Mouse (Mus musculus): Measurements from ENCODE around the gene Fam53b. TPM values are rescaled to one million over a fixed set of nuclear protein-coding genes. Genes with fewer than 3 reads are reported as not detected.

Gene Fam53b
- polyA plus RNA-seq, 1 experiment: 14.8 TPM

DNA sequence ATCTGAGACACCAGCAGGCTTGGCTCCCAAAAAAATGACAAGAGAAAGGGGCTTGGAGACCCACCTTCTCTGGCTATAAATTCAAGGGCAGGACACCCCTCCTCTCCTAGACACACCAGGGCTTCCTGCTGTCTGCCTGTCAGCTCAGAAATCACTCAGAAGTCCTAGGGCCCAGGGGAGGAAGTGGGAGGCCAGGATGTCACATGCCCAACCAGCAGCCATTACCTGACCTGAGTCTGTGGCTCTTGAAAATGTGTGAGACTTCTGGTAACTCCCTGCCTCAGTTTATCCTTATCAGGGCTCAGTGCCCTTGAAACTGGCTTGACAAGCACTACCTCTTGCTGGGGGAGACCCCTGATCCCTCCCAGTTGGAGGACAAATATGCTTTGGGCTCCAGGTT is 114.0 kb downstream of the Fam53b start:
- no peak for TF ChIP-seq POLR2A (IDR thresholded peaks at IDR 0.05; ENCODE audit: borderline replicate concordance, extremely low read depth, insufficient read depth, insufficient read length, poor library complexity, severe bottlenecking)
- no peak for TF ChIP-seq CTCF (IDR thresholded peaks at IDR 0.05; ENCODE audit: borderline replicate concordance, extremely low read depth, insufficient read depth, insufficient read length)
- DNase-seq (ENCODE audit: low read depth): no peak

DNA sequence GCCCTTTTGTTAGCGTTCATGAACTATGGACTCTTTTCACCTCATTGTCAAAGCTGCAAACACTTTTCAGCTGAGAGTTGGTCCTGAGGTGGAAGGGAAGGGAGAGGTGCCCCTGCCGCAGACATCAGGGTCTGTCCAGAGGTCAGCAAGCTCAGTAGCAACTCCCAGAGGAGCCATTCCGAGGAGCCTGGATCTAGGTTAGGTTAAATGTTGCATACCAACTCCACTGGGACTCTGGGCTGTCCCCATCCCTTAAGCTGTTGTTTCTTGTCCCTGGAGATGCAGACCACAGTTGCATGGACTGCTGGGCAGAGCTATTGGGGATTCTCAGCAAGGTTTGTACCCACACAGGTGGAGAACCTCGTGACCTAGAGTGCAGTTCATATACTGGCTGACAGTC is 114.5 kb downstream of the Fam53b start:
- no peak for DNase-seq (ENCODE audit: low read depth)
- TF ChIP-seq CTCF (IDR thresholded peaks at IDR 0.05; ENCODE audit: borderline replicate concordance, extremely low read depth, insufficient read depth, insufficient read length) (no peak), POLR2A (IDR thresholded peaks at IDR 0.05; ENCODE audit: borderline replicate concordance, extremely low read depth, insufficient read depth, insufficient read length, poor library complexity, severe bottlenecking) (no peak)

DNA sequence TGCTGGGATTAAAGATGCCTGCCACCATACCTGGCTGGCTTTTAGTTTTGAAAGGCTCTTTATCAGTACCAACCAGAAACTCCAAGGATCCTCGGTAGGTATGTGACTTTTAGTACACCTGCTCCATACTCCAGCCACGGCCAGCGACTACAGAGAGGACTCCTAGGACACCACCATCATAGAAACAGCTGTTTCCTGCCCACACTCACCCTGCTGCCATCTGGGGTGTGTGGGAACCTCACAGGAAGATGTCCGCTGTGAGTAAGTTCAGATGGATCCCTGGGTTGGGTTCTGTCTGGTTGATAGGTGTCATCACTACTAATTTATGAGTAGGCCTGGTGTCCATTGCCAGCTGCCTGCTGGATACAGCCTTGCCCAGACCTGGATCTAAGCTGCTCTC is 114.9 kb downstream of the Fam53b start:
- TF ChIP-seq POLR2A (IDR thresholded peaks at IDR 0.05; ENCODE audit: borderline replicate concordance, extremely low read depth, insufficient read depth, insufficient read length, poor library complexity, severe bottlenecking): no peak
- TF ChIP-seq CTCF (IDR thresholded peaks at IDR 0.05; ENCODE audit: borderline replicate concordance, extremely low read depth, insufficient read depth, insufficient read length): no peak
- DNase-seq (ENCODE audit: low read depth): no peak

DNA sequence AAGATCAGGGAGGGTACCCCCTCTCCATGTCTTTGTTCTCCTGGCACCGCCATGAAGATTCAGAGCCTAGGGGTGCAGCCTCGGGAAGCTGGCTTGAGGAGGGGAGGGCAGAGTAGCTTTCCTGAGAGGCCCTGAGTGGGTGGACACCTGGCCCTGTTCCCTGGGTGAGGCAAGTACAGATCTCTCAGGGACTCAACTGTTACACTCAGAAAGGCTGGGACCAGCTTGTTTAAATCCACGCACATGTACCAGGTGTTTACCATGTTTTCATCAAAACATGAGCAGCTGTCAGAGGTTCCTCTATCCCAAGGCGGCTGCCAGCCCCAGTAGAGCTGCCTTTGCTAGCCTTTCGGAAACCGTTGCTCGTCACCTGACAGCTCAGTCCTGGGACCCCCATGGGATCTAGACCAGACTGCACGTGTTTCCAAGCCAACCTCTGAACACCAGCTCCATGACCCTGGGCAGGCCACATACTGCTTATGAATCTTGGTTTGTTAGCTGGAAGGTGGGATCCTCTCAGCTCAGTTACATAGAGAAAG is 116.4 kb downstream of the Fam53b start:
- TF ChIP-seq CTCF (IDR thresholded peaks at IDR 0.05; ENCODE audit: borderline replicate concordance, extremely low read depth, insufficient read depth, insufficient read length) (no peak), POLR2A (IDR thresholded peaks at IDR 0.05; ENCODE audit: borderline replicate concordance, extremely low read depth, insufficient read depth, insufficient read length, poor library complexity, severe bottlenecking) (no peak)

DNA sequence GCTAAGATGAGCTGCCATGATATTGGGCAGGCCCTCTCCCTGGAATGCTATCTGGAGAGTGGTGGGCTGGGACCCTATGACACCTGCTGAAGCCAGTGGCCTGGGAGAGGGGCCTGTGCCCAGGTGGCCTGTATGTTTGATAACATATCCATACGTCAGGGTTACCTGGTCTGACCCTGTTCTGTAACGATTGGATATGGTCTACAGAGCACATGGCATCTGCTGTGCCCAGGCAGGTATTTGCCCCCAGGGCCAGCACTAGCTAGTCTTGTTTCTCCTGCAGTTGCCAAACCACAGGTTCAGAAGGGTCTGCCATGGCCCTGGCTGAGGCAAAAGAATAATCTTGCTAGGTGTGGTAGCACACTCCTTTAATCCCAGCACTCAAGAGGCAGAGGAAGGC is 120.1 kb downstream of the Fam53b start:
- TF ChIP-seq POLR2A (IDR thresholded peaks at IDR 0.05; ENCODE audit: borderline replicate concordance, extremely low read depth, insufficient read depth, insufficient read length, poor library complexity, severe bottlenecking) (no peak), CTCF (IDR thresholded peaks at IDR 0.05; ENCODE audit: borderline replicate concordance, extremely low read depth, insufficient read depth, insufficient read length) (no peak)
- no peak for DNase-seq (ENCODE audit: low read depth)

More for the DNA sequence above, 116.4 kb downstream of the Fam53b start:
- no peak for DNase-seq (ENCODE audit: low read depth)

DNA sequence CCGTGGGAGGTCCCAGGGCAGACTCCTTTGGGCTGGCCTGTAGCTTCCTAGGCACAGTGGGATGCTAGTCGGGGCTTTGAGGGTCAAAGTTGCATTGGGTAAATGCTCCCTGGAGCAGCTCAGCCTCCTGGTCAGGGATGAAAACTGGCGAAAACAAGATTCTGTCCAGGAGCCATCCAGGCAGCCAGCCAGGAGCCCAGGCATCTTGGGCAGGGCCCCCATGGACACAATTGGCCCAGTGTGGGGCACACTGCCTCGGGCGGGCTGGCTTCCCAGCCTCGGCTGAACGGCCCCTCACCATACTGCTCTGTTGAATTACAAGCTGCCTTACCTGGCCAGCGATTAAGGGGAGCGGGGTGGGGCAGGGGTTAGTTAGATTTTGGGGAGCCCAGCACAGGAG is 121.0 kb downstream of the Fam53b start:
- DNase-seq (ENCODE audit: low read depth): peak; percentile 64
- TF ChIP-seq CTCF (IDR thresholded peaks at IDR 0.05; ENCODE audit: borderline replicate concordance, extremely low read depth, insufficient read depth, insufficient read length) (no peak), POLR2A (IDR thresholded peaks at IDR 0.05; ENCODE audit: borderline replicate concordance, extremely low read depth, insufficient read depth, insufficient read length, poor library complexity, severe bottlenecking) (no peak)

DNA sequence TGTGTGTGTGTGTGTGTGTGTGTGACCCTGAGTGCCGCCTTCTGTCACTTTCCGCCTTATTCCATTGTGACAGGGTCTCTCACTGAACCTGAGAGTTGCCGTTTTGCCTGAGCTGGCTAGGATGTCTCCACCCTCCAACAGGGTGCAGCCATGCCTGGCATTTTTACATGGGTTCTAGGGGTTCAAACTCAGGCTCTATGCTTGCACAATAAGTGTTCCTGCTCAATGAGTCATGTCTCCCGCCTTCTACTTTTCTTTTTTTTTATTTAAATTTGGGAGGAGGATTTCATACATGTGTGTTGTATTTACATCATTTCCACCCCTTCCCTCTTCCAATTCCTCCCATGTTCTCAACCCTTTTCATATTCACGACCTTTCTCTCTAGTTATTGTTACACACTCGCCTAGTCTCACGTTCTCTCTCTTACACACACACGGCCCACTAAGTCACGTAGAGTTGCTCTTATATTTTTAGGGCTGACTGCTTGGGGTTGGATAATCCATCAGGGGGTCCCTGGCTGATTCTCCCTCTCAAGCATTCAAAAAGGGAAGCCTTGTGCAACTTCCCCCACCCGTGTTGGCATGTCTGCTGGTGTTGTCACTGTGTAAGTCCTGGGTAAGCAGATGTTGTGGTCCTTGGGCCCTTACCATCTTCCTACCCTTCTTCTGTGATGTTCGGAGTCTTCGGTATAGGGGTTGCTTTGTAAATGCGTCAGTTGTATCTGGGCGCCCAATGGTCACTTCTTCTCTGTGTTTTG is 122.8 kb downstream of the Fam53b start:
- TF ChIP-seq POLR2A (IDR thresholded peaks at IDR 0.05; ENCODE audit: borderline replicate concordance, extremely low read depth, insufficient read depth, insufficient read length, poor library complexity, severe bottlenecking) (no peak), CTCF (IDR thresholded peaks at IDR 0.05; ENCODE audit: borderline replicate concordance, extremely low read depth, insufficient read depth, insufficient read length) (no peak)
- DNase-seq (ENCODE audit: low read depth): no peak

DNA sequence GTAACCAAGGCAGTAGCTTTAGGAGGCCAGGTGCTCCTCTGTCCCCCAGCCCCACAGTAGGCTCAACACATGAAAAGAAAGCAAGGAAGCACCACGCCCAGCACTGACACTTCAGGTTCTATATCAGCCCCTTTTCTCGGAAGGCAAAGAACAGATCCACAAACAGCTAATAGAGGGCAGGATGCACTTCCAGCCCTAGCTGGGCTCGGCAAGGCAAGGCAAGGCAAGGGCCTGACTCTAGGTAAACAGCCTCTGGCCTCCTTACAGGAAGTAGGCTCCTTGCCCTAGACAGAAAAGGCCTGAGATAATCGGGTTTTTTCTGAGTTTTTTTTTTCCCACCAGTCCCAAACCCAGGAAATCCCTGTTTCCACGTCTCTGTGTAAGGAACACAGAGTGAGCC is 124.0 kb downstream of the Fam53b start:
- DNase-seq (ENCODE audit: low read depth): no peak
- TF ChIP-seq CTCF (IDR thresholded peaks at IDR 0.05; ENCODE audit: borderline replicate concordance, extremely low read depth, insufficient read depth, insufficient read length): no peak
- TF ChIP-seq POLR2A (IDR thresholded peaks at IDR 0.05; ENCODE audit: borderline replicate concordance, extremely low read depth, insufficient read depth, insufficient read length, poor library complexity, severe bottlenecking): no peak

DNA sequence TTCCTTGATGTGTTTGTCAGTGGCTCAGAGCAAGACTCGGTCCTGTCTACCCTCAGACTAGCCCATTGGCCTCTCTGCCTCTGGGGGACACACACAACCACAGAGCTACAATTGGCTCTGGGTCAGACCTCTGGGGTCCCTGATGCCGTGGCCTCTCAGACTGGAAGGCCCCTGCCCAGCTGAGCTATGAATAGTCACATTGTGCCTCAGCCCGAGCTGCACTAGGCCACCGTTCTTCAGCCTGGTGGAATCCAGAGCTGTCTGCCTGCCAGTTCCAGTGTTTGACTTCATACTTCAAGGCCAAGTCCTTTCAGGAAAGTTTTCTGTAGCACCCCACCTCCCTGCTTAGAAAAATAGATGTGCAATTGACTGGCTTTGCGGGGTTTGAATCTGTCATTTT is 125.0 kb downstream of the Fam53b start:
- TF ChIP-seq CTCF (IDR thresholded peaks at IDR 0.05; ENCODE audit: borderline replicate concordance, extremely low read depth, insufficient read depth, insufficient read length) (no peak), POLR2A (IDR thresholded peaks at IDR 0.05; ENCODE audit: borderline replicate concordance, extremely low read depth, insufficient read depth, insufficient read length, poor library complexity, severe bottlenecking) (no peak)
- peak; percentile 43 for DNase-seq (ENCODE audit: low read depth)

DNA sequence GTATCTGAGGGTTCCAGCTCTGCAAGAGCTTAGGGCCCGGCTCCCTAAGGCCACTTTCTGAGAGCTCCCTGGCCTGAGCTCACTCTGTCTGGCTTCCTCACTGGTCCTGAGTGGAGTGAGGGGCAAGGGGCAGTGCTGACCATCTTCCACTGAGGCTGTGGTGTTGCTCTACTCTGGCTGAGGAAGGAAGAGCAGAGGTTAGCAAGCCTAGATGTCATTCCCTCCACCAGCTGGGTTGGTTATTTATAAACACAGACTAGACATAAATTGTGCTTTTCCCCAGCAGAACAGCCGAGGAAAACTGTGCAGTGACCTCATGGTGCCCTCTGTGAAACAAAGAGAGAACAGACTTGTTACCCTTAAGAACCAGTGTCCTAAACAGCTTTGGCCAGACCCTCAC is 125.8 kb downstream of the Fam53b start:
- DNase-seq (ENCODE audit: low read depth): no peak
- TF ChIP-seq CTCF (IDR thresholded peaks at IDR 0.05; ENCODE audit: borderline replicate concordance, extremely low read depth, insufficient read depth, insufficient read length) (no peak), POLR2A (IDR thresholded peaks at IDR 0.05; ENCODE audit: borderline replicate concordance, extremely low read depth, insufficient read depth, insufficient read length, poor library complexity, severe bottlenecking) (no peak)

DNA sequence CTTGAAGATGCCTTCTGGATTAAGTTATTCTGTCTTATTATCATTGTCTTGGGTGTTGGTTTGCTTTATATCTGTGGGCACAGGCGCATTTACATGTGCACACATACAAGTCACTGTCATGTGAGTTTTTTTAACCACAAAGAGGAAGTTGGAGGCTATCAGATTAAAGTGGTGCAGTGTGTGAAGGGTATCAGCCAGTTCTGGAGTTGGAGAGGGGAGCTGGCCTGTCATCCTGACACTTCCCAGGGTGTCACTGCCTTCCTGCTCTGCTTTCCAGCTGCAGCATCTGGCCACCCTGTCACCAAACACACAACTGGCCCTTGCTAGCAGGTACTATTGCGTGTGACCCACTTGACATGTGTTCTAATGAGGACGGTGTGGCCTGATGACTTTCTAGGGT is 127.2 kb downstream of the Fam53b start:
- TF ChIP-seq POLR2A (IDR thresholded peaks at IDR 0.05; ENCODE audit: borderline replicate concordance, extremely low read depth, insufficient read depth, insufficient read length, poor library complexity, severe bottlenecking) (no peak), CTCF (IDR thresholded peaks at IDR 0.05; ENCODE audit: borderline replicate concordance, extremely low read depth, insufficient read depth, insufficient read length) (no peak)
- no peak for DNase-seq (ENCODE audit: low read depth)

DNA sequence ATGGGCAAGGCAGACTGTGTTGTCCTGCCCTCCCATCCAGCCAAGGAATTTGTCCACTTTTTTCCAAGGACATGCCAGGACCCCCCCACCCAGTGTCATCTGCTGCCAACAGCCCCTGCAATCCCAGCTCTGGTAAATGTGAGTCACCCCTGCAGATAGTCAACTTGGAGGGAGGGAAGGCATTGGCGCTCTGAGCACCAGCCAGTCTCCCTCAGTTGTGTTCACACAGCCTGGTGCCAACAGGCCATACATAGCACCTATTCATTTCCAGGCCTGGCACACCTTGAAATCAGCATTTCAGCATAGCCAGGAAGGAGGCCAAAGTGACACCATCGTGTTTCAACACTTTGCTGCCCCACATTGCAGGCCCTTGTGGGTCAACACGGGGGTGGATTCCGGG is 129.8 kb downstream of the Fam53b start:
- no peak for DNase-seq (ENCODE audit: low read depth)
- TF ChIP-seq POLR2A (IDR thresholded peaks at IDR 0.05; ENCODE audit: borderline replicate concordance, extremely low read depth, insufficient read depth, insufficient read length, poor library complexity, severe bottlenecking) (no peak), CTCF (IDR thresholded peaks at IDR 0.05; ENCODE audit: borderline replicate concordance, extremely low read depth, insufficient read depth, insufficient read length) (no peak)

Data from brain, embryonic 14.5 days (tissue).